Mouse (Mus musculus) thymus, adult 2 months (tissue): ENCODE measurements around the gene Tmod3. TPM values are rescaled to one million over a fixed set of nuclear protein-coding genes. Genes with fewer than 3 reads are reported as not detected.

Experiments
- DNase-seq: peaks from one replicate; pipeline ENCODE4 v3.0.0; 2021
- H3K27ac ChIP-seq: fragments of 200-500 bp; 2 replicates; pipeline ENCODE4 v1.5.1; 2012; ENCODE audit warnings: low read length, control low read depth; ENCODE audit not compliant: control insufficient read depth, insufficient read depth
- H3K27me3 ChIP-seq: fragments of 200-500 bp; 2 replicates; pipeline ENCODE4 v1.6.1; 2012; ENCODE audit warnings: mild to moderate bottlenecking, low read length, moderate library complexity, mixed read lengths; ENCODE audit not compliant: control insufficient read depth, insufficient read depth
- H3K36me3 ChIP-seq: fragments of 200-500 bp; 2 replicates; pipeline ENCODE4 v1.6.1; 2012; ENCODE audit warnings: mild to moderate bottlenecking, low read length, moderate library complexity; ENCODE audit not compliant: control insufficient read depth, insufficient read depth
- H3K4me1 ChIP-seq: fragments of 200-500 bp; replicated peaks from 2 replicates; pipeline ENCODE4 v1.6.1; 2012; ENCODE audit warnings: low read length; ENCODE audit not compliant: control insufficient read depth, insufficient read depth
- H3K4me3 ChIP-seq: fragments of 200-500 bp; 2 replicates; pipeline ENCODE4 v1.5.1; 2012; ENCODE audit warnings: mild to moderate bottlenecking, low read length, control low read depth, moderate library complexity; ENCODE audit not compliant: control insufficient read depth, insufficient read depth
- CTCF ChIP-seq: fragments of 200-500 bp; IDR thresholded peaks from 2 replicates; pipeline ENCODE4 v1.5.1; 2012; ENCODE audit warnings: mild to moderate bottlenecking, control low read depth, low read length, moderate library complexity, borderline replicate concordance; ENCODE audit not compliant: control insufficient read depth, poor library complexity, insufficient read depth; ENCODE audit errors: extremely low read depth
- POLR2A ChIP-seq: fragments of 200-500 bp; IDR thresholded peaks from 2 replicates; pipeline ENCODE4 v1.6.1; 2012; ENCODE audit warnings: mild to moderate bottlenecking, low read length, control low read depth, moderate library complexity; ENCODE audit not compliant: control insufficient read depth, poor library complexity, insufficient read depth; ENCODE audit errors: extremely low read depth
- WGBS: fragments of 180-500 bp; shearing (Covaris S2); methylation state at CpG from one replicate; pipeline ENCODE4 v1.1.7; 2018; 5-methylcytosine and 5-hydroxymethylcytosine counted together
- polyA plus RNA-seq: library from polyadenylated mRNA; depleted of rRNA; stranded (reverse); fragments of >200 nt; gene quantifications from 2 replicates; pipeline ENCODE4 v1.2.3, GENCODE M21; 2012; rRNA removed

The Tmod3 gene
- polyA plus RNA-seq, 1 experiment: 32.0 TPM

GRCm38 (mm10) chr9:75465856-75466255 is 93.6 kb downstream of the Tmod3 start:
- H3K36me3 ChIP-seq: peaks cover 35% of the 10 kb centered on the region

GRCm38 (mm10) chr9:75463050-75463660 is 96.3 kb downstream of the Tmod3 start:
- Histone ChIP-seq H3K27ac (no peak overlapping the region), H3K36me3 (peaks cover 56% of the 10 kb centered on the region), H3K4me3 (no peak overlapping the region), H3K4me1 (no peaks in the 10 kb centered on the region), H3K27me3 (no peaks in the 10 kb centered on the region)
- TF ChIP-seq POLR2A (no peak), CTCF (no peak)
- DNase-seq: no peak
- 95% methylated on average over 8 of the region's 8 CpGs for WGBS

More at GRCm38 (mm10) chr9:75465856-75466255, 93.6 kb downstream of the Tmod3 start:
- DNase-seq: no peak
- Histone ChIP-seq H3K4me3 (no peak overlapping the region), H3K4me1 (no peaks in the 10 kb centered on the region), H3K27me3 (no peaks in the 10 kb centered on the region), H3K27ac (no peak overlapping the region)
- TF ChIP-seq CTCF: no peak
- no peak for TF ChIP-seq POLR2A
- WGBS: 97% methylated on average over 9 of the region's 9 CpGs

- 92% methylated on average over 10 of the region's 10 CpGs for WGBS
- DNase-seq: no peak
- H3K36me3 ChIP-seq: peaks cover 88% of the 10 kb centered on the region
These were observed 103.8 kb downstream of the Tmod3 start for GRCm38 (mm10) chr9:75455684-75456083.

GRCm38 (mm10) chr9:75453994-75454393 is 105.5 kb downstream of the Tmod3 start:
- DNase-seq: no peak
- Histone ChIP-seq H3K27ac (no peak overlapping the region), H3K36me3 (peaks cover 85% of the 10 kb centered on the region), H3K4me3 (no peak overlapping the region), H3K4me1 (no peaks in the 10 kb centered on the region), H3K27me3 (no peaks in the 10 kb centered on the region)
- WGBS: 89% methylated on average over 2 of the region's 2 CpGs
- TF ChIP-seq CTCF (no peak), POLR2A (no peak)

More at GRCm38 (mm10) chr9:75455684-75456083, 103.8 kb downstream of the Tmod3 start:
- no peak for TF ChIP-seq CTCF
- no peak for TF ChIP-seq POLR2A
- Histone ChIP-seq H3K4me1 (no peaks in the 10 kb centered on the region), H3K27ac (no peak overlapping the region), H3K4me3 (no peak overlapping the region), H3K27me3 (no peaks in the 10 kb centered on the region)

- Histone ChIP-seq H3K27ac (no peak overlapping the region), H3K36me3 (peaks cover 59% of the 10 kb centered on the region), H3K4me1 (no peaks in the 10 kb centered on the region), H3K4me3 (no peak overlapping the region), H3K27me3 (no peaks in the 10 kb centered on the region)
- no peak for DNase-seq
- WGBS: 92% methylated on average over 3 of the region's 3 CpGs
- TF ChIP-seq POLR2A: no peak
- TF ChIP-seq CTCF: no peak
These were observed 111.4 kb downstream of the Tmod3 start for GRCm38 (mm10) chr9:75448021-75448420.

Other genes with a start within 250 kb of the Tmod3 start
- not detected in 2 replicates for gene Bcl2l10, start 211.9 kb downstream of the Tmod3 start, polyA plus RNA-seq
- 31.7 and 38.4 TPM in 2 replicates for gene Mapk6, start 149.7 kb downstream of the Tmod3 start, polyA plus RNA-seq
- 6.7 and 9.0 TPM in 2 replicates for gene Leo1, start 118.1 kb downstream of the Tmod3 start, polyA plus RNA-seq
- 0.20 and 0.26 TPM in 2 replicates for gene Tmod2, start 51.7 kb upstream of the Tmod3 start, polyA plus RNA-seq
- 13.6 and 16.4 TPM in 2 replicates for gene Lysmd2, start 66.1 kb upstream of the Tmod3 start, polyA plus RNA-seq
- gene Scg3, start 124.4 kb upstream of the Tmod3 start, polyA plus RNA-seq: 0.15 TPM in 2 replicates
- 0.04 and 0.06 TPM in 2 replicates for gene Bmp5, start 215.7 kb upstream of the Tmod3 start, polyA plus RNA-seq